Mouse (Mus musculus) myocyte (in vitro differentiated cells): ENCODE results near the gene Wdtc1.

Experiments used
- E2F4 ChIP-seq: IDR thresholded peaks from one replicate; pipeline ENCODE4 v1.6.1; 2011; ENCODE audit warnings: mild to moderate bottlenecking, control low read depth, moderate library complexity; ENCODE audit not compliant: insufficient read depth
- MAX ChIP-seq: IDR thresholded peaks from one replicate; pipeline ENCODE4 v1.6.1; 2011; ENCODE audit warnings: low read depth, mild to moderate bottlenecking, control low read depth
- POLR2A ChIP-seq: IDR thresholded peaks from one replicate; pipeline ENCODE4 v1.6.1; 2011; ENCODE audit warnings: low read depth, mild to moderate bottlenecking, control low read depth, moderate library complexity; ENCODE audit not compliant: insufficient read length

- TF ChIP-seq MAX (no peak), E2F4 (no peak), POLR2A (no peak)
These were observed 75.2 kb downstream of the Wdtc1 start for GRCm38 (mm10) chr4:133278067-133278466.
